Mouse (Mus musculus): ENCODE measurements around the gene Adat3.

GRCm38 (mm10) chr10:80611024-80611423, 8.3 kb downstream of the Adat3 start:
- no peak for TF ChIP-seq POLR2A (IDR thresholded peaks at IDR 0.05; ENCODE audit: extremely low read depth, insufficient read depth, low read length)
- TF ChIP-seq CTCF (IDR thresholded peaks at IDR 0.05; ENCODE audit: low read depth, low read length): peak; percentile 92
